Mouse (Mus musculus) thymus, postnatal 10 days (tissue): ENCODE measurements at regions not wholly inside any gene's neighbourhood (a gene's known extent, or its start where the extent isn't known, plus 50 kb on each side); places are given as distances from the start of the nearest gene placed in this dataset.
"Not testable (repeated sequence)": the region's sequence is repeated elsewhere in the genome, so short reads cannot be mapped to it uniquely, and the experiment has no call there.

Experiments used
- DNase-seq, 2 experiments: peaks; one replicate each; pipeline ENCODE4 v3.0.0; 2021; ENCODE audit warnings: low spot score in 2 of 2

GRCm38 (mm10) chr10:85731163-85731562 lies 98.1 kb upstream of the Pwp1 start:
- not testable (repeated sequence) for DNase-seq

- peak; percentile 28 to 35 for DNase-seq
These were observed 97.4 kb upstream of the Pwp1 start for GRCm38 (mm10) chr10:85731796-85732388.

GRCm38 (mm10) chr10:85737796-85738195 lies 91.5 kb upstream of the Pwp1 start:
- no peak for DNase-seq

- DNase-seq, result peak; percentile 39 to 56
These were observed 90.3 kb upstream of the Pwp1 start for GRCm38 (mm10) chr10:85739008-85739407.

GRCm38 (mm10) chr10:85739565-85739964 lies 89.7 kb upstream of the Pwp1 start:
- DNase-seq, result not testable (repeated sequence)

- no peak for DNase-seq
These were observed 87.3 kb upstream of the Pwp1 start for GRCm38 (mm10) chr10:85741972-85742371.

GRCm38 (mm10) chr10:85745390-85745789 lies 83.9 kb upstream of the Pwp1 start:
- DNase-seq, result not testable (repeated sequence)

GRCm38 (mm10) chr10:85745818-85746217 lies 83.5 kb upstream of the Pwp1 start:
- DNase-seq, result not testable (repeated sequence)

- DNase-seq, result not testable (repeated sequence)
These were observed 79.7 kb upstream of the Pwp1 start for GRCm38 (mm10) chr10:85749549-85749948.

GRCm38 (mm10) chr10:85775035-85775434 lies 54.3 kb upstream of the Pwp1 start:
- no peak for DNase-seq
